Mouse (Mus musculus): ENCODE data around the gene Nsl1.

Gene Nsl1

GRCm38 (mm10) chr1:191132934-191133333, 70.1 kb downstream of the Nsl1 start:
- DNase-seq (ENCODE audit: extremely low spot score, low spot score), result no peak

GRCm38 (mm10) chr1:191135406-191135805, 72.6 kb downstream of the Nsl1 start:
- no peak for DNase-seq (ENCODE audit: extremely low spot score, low spot score)
